Mouse (Mus musculus) myocyte (in vitro differentiated cells): ENCODE results near the gene Lcor. TPM values are rescaled to one million over a fixed set of nuclear protein-coding genes. Genes with fewer than 3 reads are reported as not detected.

ENCODE experiments used
- H3K27me3 ChIP-seq: one replicate; pipeline ENCODE4 v1.6.1; 2011; ENCODE audit not compliant: control insufficient read depth, insufficient read depth, insufficient read length
- H3K36me3 ChIP-seq: one replicate; pipeline ENCODE4 v1.6.1; 2011; ENCODE audit not compliant: control insufficient read depth, insufficient read depth
- H3K4me2 ChIP-seq: one replicate; pipeline ENCODE4 v1.6.1; 2011; ENCODE audit warnings: low read depth, control low read depth
- H3K4me3 ChIP-seq: one replicate; pipeline ENCODE4 v1.5.1; 2011; ENCODE audit warnings: mild to moderate bottlenecking, control low read depth, moderate library complexity
- H3K79me2 ChIP-seq: one replicate; pipeline ENCODE4 v1.6.1; 2011; ENCODE audit not compliant: control insufficient read depth, insufficient read depth
- H3ac ChIP-seq: one replicate; pipeline ENCODE4 v1.6.1; 2011; ENCODE audit not compliant: control insufficient read depth, insufficient read length
- CEBPB ChIP-seq: IDR thresholded peaks from 2 replicates; pipeline ENCODE4 v1.6.1; 2011; ENCODE audit warnings: mild to moderate bottlenecking, moderate library complexity; ENCODE audit not compliant: poor library complexity, insufficient read depth, severe bottlenecking
- E2F4 ChIP-seq: IDR thresholded peaks from one replicate; pipeline ENCODE4 v1.6.1; 2011; ENCODE audit warnings: mild to moderate bottlenecking, control low read depth, moderate library complexity; ENCODE audit not compliant: insufficient read depth
- MAX ChIP-seq: IDR thresholded peaks from one replicate; pipeline ENCODE4 v1.6.1; 2011; ENCODE audit warnings: low read depth, mild to moderate bottlenecking, control low read depth
- MYOD1 ChIP-seq, 3 experiments: IDR thresholded peaks; one replicate each; pipeline ENCODE4 v1.6.1; 2011; ENCODE audit warnings: control low read depth in 2 of 3, low read depth in 2 of 3, mild to moderate bottlenecking in 2 of 3, moderate library complexity in 1 of 3; ENCODE audit not compliant: insufficient read length in 2 of 3, control insufficient read depth in 1 of 3
- MYOG ChIP-seq, 3 experiments: IDR thresholded peaks; one replicate each; pipeline ENCODE4 v1.6.1; 2011; ENCODE audit warnings: control low read depth in 2 of 3, low read depth in 2 of 3, mild to moderate bottlenecking in 2 of 3; ENCODE audit not compliant: insufficient read length in 2 of 3, control insufficient read depth in 1 of 3, insufficient read depth in 1 of 3
- POLR2A ChIP-seq: IDR thresholded peaks from one replicate; pipeline ENCODE4 v1.6.1; 2011; ENCODE audit warnings: low read depth, mild to moderate bottlenecking, control low read depth, moderate library complexity; ENCODE audit not compliant: insufficient read length
- POLR2AphosphoS2 ChIP-seq: IDR thresholded peaks from one replicate; pipeline ENCODE4 v1.6.1; 2011; ENCODE audit warnings: low read depth, control low read depth; ENCODE audit not compliant: insufficient read length
- REST ChIP-seq: IDR thresholded peaks from one replicate; pipeline ENCODE4 v1.6.1; 2011; ENCODE audit warnings: mild to moderate bottlenecking, control low read depth, moderate library complexity; ENCODE audit not compliant: insufficient read depth, insufficient read length
- SRF ChIP-seq: IDR thresholded peaks from one replicate; pipeline ENCODE4 v1.6.1; 2011; ENCODE audit warnings: low read depth; ENCODE audit not compliant: control insufficient read depth, insufficient read length
- TCF12 ChIP-seq: IDR thresholded peaks from one replicate; pipeline ENCODE4 v1.6.1; 2011; ENCODE audit warnings: mild to moderate bottlenecking, control low read depth; ENCODE audit not compliant: poor library complexity, insufficient read depth, severe bottlenecking
- TCF3 ChIP-seq: IDR thresholded peaks from one replicate; pipeline ENCODE4 v1.6.1; 2011; ENCODE audit warnings: low read depth, control low read depth; ENCODE audit not compliant: insufficient read length
- USF1 ChIP-seq: IDR thresholded peaks from one replicate; pipeline ENCODE4 v1.6.1; 2011; ENCODE audit warnings: low read depth, mild to moderate bottlenecking, control low read depth, moderate library complexity
- polyA plus RNA-seq: library from polyadenylated mRNA; unstranded; fragments of >200 nt; fragmentation: generic; extraction: Trizol; gene quantifications from one replicate; pipeline ENCODE4 v1.2.1, GENCODE M21; 2012; ENCODE audit warnings: missing spikeins

Lcor gene
- polyA plus RNA-seq, 1 experiment = 1.1 TPM

- no peak for TF ChIP-seq REST
- TF ChIP-seq MAX = no peak
- TF ChIP-seq POLR2AphosphoS2 = no peak
- no peak for TF ChIP-seq USF1
- no peak for TF ChIP-seq E2F4
- TF ChIP-seq CEBPB = no peak
- TF ChIP-seq MYOD1 (IDR thresholded peaks at IDR 0.05; ENCODE audit: control insufficient read depth in 1 of 3, insufficient read length in 2 of 3, low read depth in 2 of 3) = no peak
- no peak for TF ChIP-seq TCF12
- no peak for TF ChIP-seq SRF
- TF ChIP-seq MYOG (IDR thresholded peaks at IDR 0.05; ENCODE audit: control insufficient read depth in 1 of 3, insufficient read depth in 1 of 3, insufficient read length in 2 of 3, low read depth in 2 of 3) = no peak
- no peak for TF ChIP-seq TCF3
- no peak for TF ChIP-seq POLR2A
- H3K27me3 ChIP-seq = no peaks in the 10 kb centered on the region
- no peak overlapping the region for H3K4me2 ChIP-seq
- no peaks in the 10 kb centered on the region for H3K79me2 ChIP-seq
- H3K4me3 ChIP-seq = no peak overlapping the region
- peaks cover 23% of the 10 kb centered on the region for H3K36me3 ChIP-seq
- no peak overlapping the region for H3ac ChIP-seq
Observed at GRCm38 (mm10) chr19:41556981-41557380, 74.5 kb downstream of the Lcor start.

- TF ChIP-seq MAX = no peak
- TF ChIP-seq TCF3 = no peak
- no peak for TF ChIP-seq CEBPB
- no peak for TF ChIP-seq TCF12
- no peak for TF ChIP-seq REST
- no peak for TF ChIP-seq POLR2AphosphoS2
- TF ChIP-seq USF1 = no peak
- H3K79me2 ChIP-seq = no peaks in the 10 kb centered on the region
- no peak overlapping the region for H3ac ChIP-seq
- H3K36me3 ChIP-seq = peaks cover 20% of the 10 kb centered on the region
- H3K27me3 ChIP-seq = no peaks in the 10 kb centered on the region
- no peak overlapping the region for H3K4me2 ChIP-seq
- H3K4me3 ChIP-seq = no peak overlapping the region
Observed at GRCm38 (mm10) chr19:41557491-41557890, 75.1 kb downstream of the Lcor start.

- Histone ChIP-seq H3K79me2 (peaks cover under 1% of the 10 kb centered on the region), H3K4me2 (no peak overlapping the region), H3ac (no peak overlapping the region), H3K36me3 (peaks cover 14% of the 10 kb centered on the region), H3K4me3 (no peak overlapping the region), H3K27me3 (no peaks in the 10 kb centered on the region)
- TF ChIP-seq TCF3 = no peak
- TF ChIP-seq USF1 = no peak
- TF ChIP-seq CEBPB = no peak
- TF ChIP-seq MYOD1 (IDR thresholded peaks at IDR 0.05; ENCODE audit: control insufficient read depth in 1 of 3, insufficient read length in 2 of 3, low read depth in 2 of 3) = no peak
- no peak for TF ChIP-seq POLR2A
- TF ChIP-seq TCF12 = no peak
Observed at GRCm38 (mm10) chr19:41558891-41559486, 76.6 kb downstream of the Lcor start.

GRCm38 (mm10) chr19:41560856-41561255, 78.4 kb downstream of the Lcor start:
- TF ChIP-seq E2F4 (no peak), TCF12 (no peak), SRF (no peak), MYOG (IDR thresholded peaks at IDR 0.05; ENCODE audit: control insufficient read depth in 1 of 3, insufficient read depth in 1 of 3, insufficient read length in 2 of 3, low read depth in 2 of 3) (no peak), REST (no peak), POLR2A (no peak), MYOD1 (IDR thresholded peaks at IDR 0.05; ENCODE audit: control insufficient read depth in 1 of 3, insufficient read length in 2 of 3, low read depth in 2 of 3) (no peak), TCF3 (no peak), CEBPB (no peak), USF1 (no peak), POLR2AphosphoS2 (no peak)
- H3K79me2 ChIP-seq = peaks cover 7% of the 10 kb centered on the region
- no peaks in the 10 kb centered on the region for H3K27me3 ChIP-seq
- no peak overlapping the region for H3K4me3 ChIP-seq
- no peak overlapping the region for H3ac ChIP-seq
- H3K4me2 ChIP-seq = no peak overlapping the region
- peaks cover 10% of the 10 kb centered on the region for H3K36me3 ChIP-seq

- TF ChIP-seq TCF3 (no peak), CEBPB (no peak), MAX (no peak), POLR2A (no peak), SRF (no peak), E2F4 (no peak), USF1 (no peak), MYOG (IDR thresholded peaks at IDR 0.05; ENCODE audit: control insufficient read depth in 1 of 3, insufficient read depth in 1 of 3, insufficient read length in 2 of 3, low read depth in 2 of 3) (no peak), POLR2AphosphoS2 (no peak), MYOD1 (IDR thresholded peaks at IDR 0.05; ENCODE audit: control insufficient read depth in 1 of 3, insufficient read length in 2 of 3, low read depth in 2 of 3) (no peak), TCF12 (no peak), REST (no peak)
Observed at GRCm38 (mm10) chr19:41568791-41569190, 86.4 kb downstream of the Lcor start.

More at GRCm38 (mm10) chr19:41568791-41569190, 86.4 kb downstream of the Lcor start:
- peaks cover 7% of the 10 kb centered on the region for H3K79me2 ChIP-seq
- no peak overlapping the region for H3K4me2 ChIP-seq
- H3K27me3 ChIP-seq = no peaks in the 10 kb centered on the region
- no peak overlapping the region for H3K4me3 ChIP-seq
- no peak overlapping the region for H3ac ChIP-seq
- no peaks in the 10 kb centered on the region for H3K36me3 ChIP-seq
